Mouse (Mus musculus): ENCODE measurements around the gene Podxl2. TPM values are rescaled to one million over a fixed set of nuclear protein-coding genes. Genes with fewer than 3 reads are reported as not detected.

Podxl2 gene
- polyA plus RNA-seq, 1 experiment from 2014 or later, result 83.4 TPM

GRCm38 (mm10) chr6:88812886-88813285 is 62.0 kb downstream of the Podxl2 start:
- WGBS, result 69% methylated on average over 3 of the region's 3 CpGs
- Histone ChIP-seq H3K36me3 (ENCODE audit: control insufficient read depth, insufficient read depth, low read length) (no peaks in the 10 kb centered on the region), H3K4me2 (ENCODE audit: low read depth, low read length) (no peak overlapping the region), H3K27me3 (replicated peaks; ENCODE audit: control insufficient read depth, insufficient read depth, low read length) (no peaks in the 10 kb centered on the region), H3K4me1 (ENCODE audit: control insufficient read depth, insufficient read depth, low read length) (no peaks in the 10 kb centered on the region), H3K27ac (replicated peaks; ENCODE audit: low read depth, low read length) (no peak overlapping the region), H3K9ac (ENCODE audit: low read depth, low read length) (no peak overlapping the region), H3K4me3 (ENCODE audit: low read depth, low read length) (no peak overlapping the region), H3K9me3 (ENCODE audit: control insufficient read depth, low read length) (no peaks in the 10 kb centered on the region)
- no peak for DNase-seq (ENCODE audit: low spot score)
- no peak for ATAC-seq (ENCODE audit: low read depth)

GRCm38 (mm10) chr6:88811880-88812400 is 62.9 kb downstream of the Podxl2 start:
- DNase-seq (ENCODE audit: low spot score), result no peak
- no peaks in the 10 kb centered on the region for H3K4me1 ChIP-seq (ENCODE audit: control insufficient read depth, insufficient read depth, low read length)
- no peaks in the 10 kb centered on the region for H3K9me3 ChIP-seq (ENCODE audit: control insufficient read depth, low read length)
- ATAC-seq (ENCODE audit: low read depth), result no peak
- no peaks in the 10 kb centered on the region for H3K36me3 ChIP-seq (ENCODE audit: control insufficient read depth, insufficient read depth, low read length)
- WGBS, result 48% methylated on average over 7 of the region's 7 CpGs
- 0 out of 2 replicates have a peak overlapping the region, but pooled peaks have one; percentile 15 for H3K27ac ChIP-seq (replicated peaks; ENCODE audit: low read depth, low read length)
- no peaks in the 10 kb centered on the region for H3K27me3 ChIP-seq (replicated peaks; ENCODE audit: control insufficient read depth, insufficient read depth, low read length)
- no peak overlapping the region for H3K4me2 ChIP-seq (ENCODE audit: low read depth, low read length)
- no peak overlapping the region for H3K9ac ChIP-seq (ENCODE audit: low read depth, low read length)
- no peak overlapping the region for H3K4me3 ChIP-seq (ENCODE audit: low read depth, low read length)

GRCm38 (mm10) chr6:88811396-88811795 is 63.4 kb downstream of the Podxl2 start:
- WGBS, result 38% methylated on average over 3 of the region's 7 CpGs
- Histone ChIP-seq H3K27me3 (replicated peaks; ENCODE audit: control insufficient read depth, insufficient read depth, low read length) (no peaks in the 10 kb centered on the region), H3K36me3 (ENCODE audit: control insufficient read depth, insufficient read depth, low read length) (no peaks in the 10 kb centered on the region), H3K4me3 (ENCODE audit: low read depth, low read length) (no peak overlapping the region), H3K9me3 (ENCODE audit: control insufficient read depth, low read length) (no peaks in the 10 kb centered on the region), H3K4me1 (ENCODE audit: control insufficient read depth, insufficient read depth, low read length) (no peaks in the 10 kb centered on the region), H3K9ac (ENCODE audit: low read depth, low read length) (no peak overlapping the region), H3K4me2 (ENCODE audit: low read depth, low read length) (no peak overlapping the region), H3K27ac (replicated peaks; ENCODE audit: low read depth, low read length) (0 out of 2 replicates have a peak overlapping the region, but pooled peaks have one; percentile 15)
- DNase-seq (ENCODE audit: low spot score), result no peak
- peak; percentile 38; the same call in 1 of the 2 replicates for ATAC-seq (ENCODE audit: low read depth)

- ATAC-seq (ENCODE audit: low read depth) (no peak), DNase-seq (ENCODE audit: low spot score) (no peak)
- no peaks in the 10 kb centered on the region for H3K9me3 ChIP-seq (ENCODE audit: control insufficient read depth, low read length)
- WGBS, result 35% methylated on average over 3 of the region's 3 CpGs
- H3K9ac ChIP-seq (ENCODE audit: low read depth, low read length), result no peak overlapping the region
- no peak overlapping the region for H3K4me3 ChIP-seq (ENCODE audit: low read depth, low read length)
- H3K4me1 ChIP-seq (ENCODE audit: control insufficient read depth, insufficient read depth, low read length), result no peaks in the 10 kb centered on the region
- H3K4me2 ChIP-seq (ENCODE audit: low read depth, low read length), result no peak overlapping the region
- H3K36me3 ChIP-seq (ENCODE audit: control insufficient read depth, insufficient read depth, low read length), result no peaks in the 10 kb centered on the region
- no peaks in the 10 kb centered on the region for H3K27me3 ChIP-seq (replicated peaks; ENCODE audit: control insufficient read depth, insufficient read depth, low read length)
- no peak overlapping the region for H3K27ac ChIP-seq (replicated peaks; ENCODE audit: low read depth, low read length)
Measured at GRCm38 (mm10) chr6:88810291-88810690, 64.6 kb downstream of the Podxl2 start.

- WGBS, result 58% methylated on average over 23 of the region's 23 CpGs
- ATAC-seq (ENCODE audit: low read depth) (no peak), DNase-seq (ENCODE audit: low spot score) (no peak)
- Histone ChIP-seq H3K4me3 (ENCODE audit: low read depth, low read length) (no peak overlapping the region), H3K27ac (replicated peaks; ENCODE audit: low read depth, low read length) (no peak overlapping the region), H3K9me3 (ENCODE audit: control insufficient read depth, low read length) (no peaks in the 10 kb centered on the region), H3K4me2 (ENCODE audit: low read depth, low read length) (no peak overlapping the region), H3K27me3 (replicated peaks; ENCODE audit: control insufficient read depth, insufficient read depth, low read length) (no peaks in the 10 kb centered on the region), H3K9ac (ENCODE audit: low read depth, low read length) (no peak overlapping the region), H3K36me3 (ENCODE audit: control insufficient read depth, insufficient read depth, low read length) (no peaks in the 10 kb centered on the region), H3K4me1 (ENCODE audit: control insufficient read depth, insufficient read depth, low read length) (no peaks in the 10 kb centered on the region)
Measured at GRCm38 (mm10) chr6:88809091-88810037, 65.5 kb downstream of the Podxl2 start.

GRCm38 (mm10) chr6:88804966-88805577 is 69.8 kb downstream of the Podxl2 start:
- H3K4me2 ChIP-seq (ENCODE audit: low read depth, low read length), result no peak overlapping the region
- H3K27ac ChIP-seq (replicated peaks; ENCODE audit: low read depth, low read length), result no peak overlapping the region
- DNase-seq (ENCODE audit: low spot score) (no peak), ATAC-seq (ENCODE audit: low read depth) (no peak)
- H3K4me1 ChIP-seq (ENCODE audit: control insufficient read depth, insufficient read depth, low read length), result no peaks in the 10 kb centered on the region
- H3K27me3 ChIP-seq (replicated peaks; ENCODE audit: control insufficient read depth, insufficient read depth, low read length), result no peaks in the 10 kb centered on the region
- 87% methylated on average over 17 of the region's 17 CpGs for WGBS
- no peaks in the 10 kb centered on the region for H3K36me3 ChIP-seq (ENCODE audit: control insufficient read depth, insufficient read depth, low read length)
- no peak overlapping the region for H3K9ac ChIP-seq (ENCODE audit: low read depth, low read length)
- no peak overlapping the region for H3K4me3 ChIP-seq (ENCODE audit: low read depth, low read length)
- no peaks in the 10 kb centered on the region for H3K9me3 ChIP-seq (ENCODE audit: control insufficient read depth, low read length)

GRCm38 (mm10) chr6:88803957-88804695 is 70.7 kb downstream of the Podxl2 start:
- Histone ChIP-seq H3K4me1 (ENCODE audit: control insufficient read depth, insufficient read depth, low read length) (no peaks in the 10 kb centered on the region), H3K27ac (replicated peaks; ENCODE audit: low read depth, low read length) (no peak overlapping the region), H3K4me2 (ENCODE audit: low read depth, low read length) (no peak overlapping the region), H3K9ac (ENCODE audit: low read depth, low read length) (no peak overlapping the region), H3K4me3 (ENCODE audit: low read depth, low read length) (no peak overlapping the region), H3K9me3 (ENCODE audit: control insufficient read depth, low read length) (no peaks in the 10 kb centered on the region), H3K27me3 (replicated peaks; ENCODE audit: control insufficient read depth, insufficient read depth, low read length) (no peaks in the 10 kb centered on the region), H3K36me3 (ENCODE audit: control insufficient read depth, insufficient read depth, low read length) (no peaks in the 10 kb centered on the region)
- no peak for ATAC-seq (ENCODE audit: low read depth)
- DNase-seq (ENCODE audit: low spot score), result no peak
- WGBS, result 81% methylated on average over 4 of the region's 4 CpGs

- H3K4me3 ChIP-seq (ENCODE audit: low read depth, low read length), result no peak overlapping the region
- H3K4me1 ChIP-seq (ENCODE audit: control insufficient read depth, insufficient read depth, low read length), result no peaks in the 10 kb centered on the region
- no peak overlapping the region for H3K4me2 ChIP-seq (ENCODE audit: low read depth, low read length)
- no peak overlapping the region for H3K27ac ChIP-seq (replicated peaks; ENCODE audit: low read depth, low read length)
- no peak for DNase-seq (ENCODE audit: low spot score)
- no peaks in the 10 kb centered on the region for H3K27me3 ChIP-seq (replicated peaks; ENCODE audit: control insufficient read depth, insufficient read depth, low read length)
- 88% methylated on average over 7 of the region's 7 CpGs for WGBS
- no peaks in the 10 kb centered on the region for H3K9me3 ChIP-seq (ENCODE audit: control insufficient read depth, low read length)
- no peaks in the 10 kb centered on the region for H3K36me3 ChIP-seq (ENCODE audit: control insufficient read depth, insufficient read depth, low read length)
- ATAC-seq (ENCODE audit: low read depth), result no peak
- H3K9ac ChIP-seq (ENCODE audit: low read depth, low read length), result no peak overlapping the region
Measured at GRCm38 (mm10) chr6:88803051-88803450, 71.8 kb downstream of the Podxl2 start.
